Mouse (Mus musculus): ENCODE measurements around the gene Gm7945. TPM values are rescaled to one million over a fixed set of nuclear protein-coding genes. Genes with fewer than 3 reads are reported as not detected.
"Not testable (repeated sequence)": the region's sequence is repeated elsewhere in the genome, so short reads cannot be mapped to it uniquely, and the experiment has no call there.

The Gm7945 gene
- not detected in 2 replicates for polyA plus RNA-seq (2015; fragmentation: Nextera tagmentation; extraction: Ambion mirVana)

- H3K4me1 ChIP-seq (replicated peaks); H3K9me3 ChIP-seq (replicated peaks); H3K4me2 ChIP-seq; H3K27me3 ChIP-seq; H3K4me3 ChIP-seq; H3K27ac ChIP-seq; H3K36me3 ChIP-seq; H3K9ac ChIP-seq; ATAC-seq (replicated peaks; ENCODE audit: insufficient number of reproducible peaks, insufficient read depth, low FRiP score, low read depth): not testable (repeated sequence)
- no CpG with 5 or more reads among the region's 3 CpGs for WGBS
These were observed at the start of gene Gm7945 for GRCm38 (mm10) chr14:41386279-41386678. TSS of gene Gm7945 (minus strand) at chr14:41386379.

- not testable (repeated sequence) for H3K9ac ChIP-seq; H3K27ac ChIP-seq; ATAC-seq (replicated peaks; ENCODE audit: insufficient number of reproducible peaks, insufficient read depth, low FRiP score, low read depth); H3K4me1 ChIP-seq (replicated peaks); H3K27me3 ChIP-seq; H3K9me3 ChIP-seq (replicated peaks); H3K36me3 ChIP-seq
- 8% methylated on average over 13 of the region's 16 CpGs for WGBS
- Histone ChIP-seq H3K4me3 (peak overlapping the region; percentile 26), H3K4me2 (peak overlapping the region; percentile 53)
These were observed 39.4 kb upstream of the Gm7945 start for GRCm38 (mm10) chr14:41425393-41426075.

GRCm38 (mm10) chr14:41424694-41425093 is 38.5 kb upstream of the Gm7945 start:
- WGBS: 8% methylated on average over 14 of the region's 14 CpGs
- Histone ChIP-seq H3K4me2 (peak overlapping the region; percentile 53), H3K4me3 (peak overlapping the region; percentile 26)
- not testable (repeated sequence) for H3K36me3 ChIP-seq; H3K9me3 ChIP-seq (replicated peaks); H3K4me1 ChIP-seq (replicated peaks); H3K27me3 ChIP-seq; ATAC-seq (replicated peaks; ENCODE audit: insufficient number of reproducible peaks, insufficient read depth, low FRiP score, low read depth); H3K27ac ChIP-seq; H3K9ac ChIP-seq

- ATAC-seq (replicated peaks; ENCODE audit: insufficient number of reproducible peaks, insufficient read depth, low FRiP score, low read depth); H3K9me3 ChIP-seq (replicated peaks); H3K27me3 ChIP-seq; H3K27ac ChIP-seq; H3K36me3 ChIP-seq; H3K4me2 ChIP-seq; H3K4me1 ChIP-seq (replicated peaks); H3K9ac ChIP-seq; H3K4me3 ChIP-seq: not testable (repeated sequence)
- 63% methylated on average over 1 of the region's 2 CpGs for WGBS
These were observed 22.0 kb upstream of the Gm7945 start, which contains the start of gene Gm6482 for GRCm38 (mm10) chr14:41408181-41408580. TSS of gene Gm6482 (minus strand) at chr14:41408281.

GRCm38 (mm10) chr14:41348309-41348708 is 37.9 kb downstream of the Gm7945 start, which contains the start of gene Gm5798:
TSS of gene Gm5798 (plus strand) at chr14:41348609.
- WGBS: 49% methylated on average over 2 of the region's 2 CpGs
- H3K4me1 ChIP-seq (replicated peaks): not testable (repeated sequence)

More at GRCm38 (mm10) chr14:41348309-41348708, 37.9 kb downstream of the Gm7945 start, which contains the start of gene Gm5798:
- H3K27me3 ChIP-seq; H3K9me3 ChIP-seq (replicated peaks); H3K9ac ChIP-seq; H3K36me3 ChIP-seq; H3K27ac ChIP-seq; H3K4me2 ChIP-seq; H3K4me3 ChIP-seq; ATAC-seq (replicated peaks; ENCODE audit: insufficient number of reproducible peaks, insufficient read depth, low FRiP score, low read depth): not testable (repeated sequence)

Other genes with a start within 250 kb of the Gm7945 start
- gene Mbl1, start 234.9 kb downstream of the Gm7945 start, polyA plus RNA-seq (2015; fragmentation: Nextera tagmentation; extraction: Ambion mirVana): 0.15 TPM in 1 of 2 replicates, not detected in the other
- 0.10 TPM in 1 of 2 replicates, not detected in the other for gene Sftpd, start 201.2 kb downstream of the Gm7945 start, polyA plus RNA-seq (2015; fragmentation: Nextera tagmentation; extraction: Ambion mirVana)
- not detected in 2 replicates for gene Gm2832, start 107.6 kb downstream of the Gm7945 start, polyA plus RNA-seq (2015; fragmentation: Nextera tagmentation; extraction: Ambion mirVana)
- gene Gm5798, start 37.8 kb downstream of the Gm7945 start, polyA plus RNA-seq (2015; fragmentation: Nextera tagmentation; extraction: Ambion mirVana): not detected in 2 replicates
- not detected in 2 replicates for gene Gm6482, start 21.9 kb upstream of the Gm7945 start, polyA plus RNA-seq (2015; fragmentation: Nextera tagmentation; extraction: Ambion mirVana)
- gene Gm7954, start 67.1 kb upstream of the Gm7945 start, polyA plus RNA-seq (2015; fragmentation: Nextera tagmentation; extraction: Ambion mirVana): not detected in 2 replicates
- not detected in 2 replicates for gene Gm3486, start 103.1 kb upstream of the Gm7945 start, polyA plus RNA-seq (2015; fragmentation: Nextera tagmentation; extraction: Ambion mirVana)
- not detected in 2 replicates for gene Gm7970, start 169.2 kb upstream of the Gm7945 start, polyA plus RNA-seq (2015; fragmentation: Nextera tagmentation; extraction: Ambion mirVana)
- gene 1700049E17Rik2, start 186.8 kb upstream of the Gm7945 start, polyA plus RNA-seq (2015; fragmentation: Nextera tagmentation; extraction: Ambion mirVana): not detected in 2 replicates
- not detected in 2 replicates for gene Gm3072, start 238.2 kb upstream of the Gm7945 start, polyA plus RNA-seq (2015; fragmentation: Nextera tagmentation; extraction: Ambion mirVana)